Mouse (Mus musculus) small intestine, adult 2 months (tissue): ENCODE data around the gene Slc25a19.

Experiments used
- CTCF ChIP-seq: fragments of 200-500 bp; IDR thresholded peaks from 2 replicates; pipeline ENCODE4 v1.5.1; 2012; ENCODE audit warnings: low read depth, mild to moderate bottlenecking, control low read depth, inconsistent platforms, low read length, moderate library complexity, mixed read lengths; ENCODE audit not compliant: insufficient replicate concordance, insufficient read length; ENCODE audit errors: extremely low read depth
- POLR2A ChIP-seq: fragments of 200-500 bp; IDR thresholded peaks from 2 replicates; pipeline ENCODE4 v1.6.1; 2012; ENCODE audit warnings: low read depth, mild to moderate bottlenecking, control low read depth, inconsistent platforms, low read length, moderate library complexity

DNA sequence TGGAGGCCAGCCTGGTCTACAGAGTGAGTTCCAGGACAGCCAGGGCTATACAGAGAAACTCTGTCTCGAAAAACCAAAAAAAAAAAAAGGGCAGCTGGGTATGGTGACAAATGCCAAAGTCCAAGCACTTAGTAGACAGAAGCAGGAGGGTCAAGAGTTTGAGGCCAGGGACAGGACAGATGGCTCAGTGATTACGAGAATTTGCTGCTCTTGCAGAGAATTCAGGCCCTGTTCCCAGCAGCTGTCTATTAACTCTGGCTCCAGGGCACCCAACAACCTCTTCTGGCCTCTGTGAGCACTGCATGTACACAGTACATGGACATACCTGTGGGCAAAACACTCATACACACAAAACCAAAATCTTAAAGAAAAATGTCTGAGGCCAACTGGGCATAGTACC lies 10.1 kb downstream of the Slc25a19 start:
- TF ChIP-seq POLR2A (no peak), CTCF (no peak)
